Comparison of ENCODE assay signal across 14 mouse cellular contexts in genomic region chr1:136055771-136056170, GRCm38 (mm10). TPM values are rescaled to one million over a fixed set of nuclear protein-coding genes. Genes with fewer than 3 reads are reported as not detected.
A peak's percentile ranks its signal among the peaks of the same experiment; 100 is the strongest.
DNase-seq lines count a peak whose midpoint lies in the region; ATAC-seq and TF ChIP-seq lines count a peak whose summit lies in the region.
"Had no signal": no experiment of that assay in that cellular context is flagged by ENCODE, and none has a peak within 500 bp of the region (broad histone marks: within the 10 kb centered on the region; RNA-seq: fewer than 3 reads in every experiment).

No protein-coding gene starts in this region.

- H3K4me2 ChIP-seq in neural tube, embryonic 15.5 days: no peak overlapping the region
- H3K4me2 ChIP-seq in hindbrain, postnatal 0 days (ENCODE audit: low read depth, low read length): no peak overlapping the region
- H3K4me2 ChIP-seq in midbrain, embryonic 16.5 days (ENCODE audit: low read length): no peak overlapping the region
- H3K4me2 ChIP-seq: stomach, embryonic 15.5 days had no signal

- no peak overlapping the region for H3K4me3 ChIP-seq in neural tube, embryonic 15.5 days (replicated peaks)
- H3K4me3 ChIP-seq in hindbrain, postnatal 0 days (ENCODE audit: low read length): no peak overlapping the region
- H3K4me3 ChIP-seq in midbrain, embryonic 16.5 days (ENCODE audit: low read depth, low read length): no peak overlapping the region
- H3K4me3 ChIP-seq in kidney, adult 2 months (ENCODE audit: insufficient read depth, low read depth, low read length): no peak overlapping the region
- H3K4me3 ChIP-seq: erythroblast, embryonic 14.5 days; heart, embryonic 10.5 days; stomach, embryonic 15.5 days had no signal

- no peaks in the 10 kb centered on the region for H3K36me3 ChIP-seq in neural tube, embryonic 15.5 days
- no peaks in the 10 kb centered on the region for H3K36me3 ChIP-seq in hindbrain, postnatal 0 days (ENCODE audit: insufficient read depth, low read length)
- no peaks in the 10 kb centered on the region for H3K36me3 ChIP-seq in midbrain, embryonic 16.5 days (ENCODE audit: control insufficient read depth, insufficient read depth, low read length)
- no peaks in the 10 kb centered on the region for H3K36me3 ChIP-seq in kidney, adult 2 months (ENCODE audit: control insufficient read depth, insufficient read depth, low read length)
- H3K36me3 ChIP-seq: heart, embryonic 10.5 days; stomach, embryonic 15.5 days had no signal

- TF ChIP-seq CTCF in hindbrain, postnatal 0 days (IDR thresholded peaks at IDR 0.05; ENCODE audit: low read depth): no peak
- TF ChIP-seq CTCF in kidney, adult 2 months (conservative IDR thresholded peaks at IDR 0.05; ENCODE audit: insufficient read depth, insufficient read length, low read depth, low read length): no peak

- 40% methylated on average over 3 of the region's 3 CpGs for WGBS in neural tube, embryonic 15.5 days
- WGBS in hindbrain, postnatal 0 days: 41% methylated on average over 3 of the region's 3 CpGs
- WGBS in midbrain, embryonic 16.5 days: 24% methylated on average over 3 of the region's 3 CpGs
- 80% methylated on average over 3 of the region's 3 CpGs for WGBS in kidney, adult 2 months

- peaks cover 23% of the 10 kb centered on the region for H3K27me3 ChIP-seq in neural tube, embryonic 15.5 days (replicated peaks)
- H3K27me3 ChIP-seq in hindbrain, postnatal 0 days (ENCODE audit: insufficient read depth, low read length): 0 out of 2 replicates have a peak, but pooled peaks cover under 1% of the 10 kb centered on the region
- H3K27me3 ChIP-seq in midbrain, embryonic 16.5 days (ENCODE audit: control insufficient read depth, insufficient read depth, low read depth, low read length): peaks cover 2% of the 10 kb centered on the region; the same call in 1 of the 2 replicates
- 0 out of 2 replicates have a peak, but pooled peaks cover under 1% of the 10 kb centered on the region for H3K27me3 ChIP-seq in kidney, adult 2 months (replicated peaks; ENCODE audit: control insufficient read depth, insufficient read depth, low read length)

- no peak for ATAC-seq in neural tube, embryonic 15.5 days (ENCODE audit: low FRiP score)
- peak; percentile 21; the same call in 1 of the 2 replicates for ATAC-seq in hindbrain, postnatal 0 days
- ATAC-seq in midbrain, embryonic 16.5 days: peak; percentile 27; the same call in 1 of the 2 replicates
- ATAC-seq: inflammation-experienced regulatory T-cells, adult 6 months had no signal

- no peak for DNase-seq in neural tube, embryonic 10.5 days (ENCODE audit: extremely low spot score, low spot score)
- peak; percentile 67 for DNase-seq in hindbrain, postnatal 0 days (ENCODE audit: low spot score)
- no peak for DNase-seq in spleen, adult 12 weeks (ENCODE audit: low spot score)
- no peak for DNase-seq in kidney, adult 2 months
- no peak for DNase-seq in cerebellum, adult 8-10 months

- no peak for TF ChIP-seq POLR2A in kidney, adult 2 months (IDR thresholded peaks at IDR 0.05; ENCODE audit: low read depth, low read length)

- peaks cover 14% of the 10 kb centered on the region for H3K4me1 ChIP-seq in neural tube, embryonic 15.5 days
- H3K4me1 ChIP-seq in hindbrain, postnatal 0 days (ENCODE audit: insufficient read depth, low read length): peaks cover 9% of the 10 kb centered on the region
- H3K4me1 ChIP-seq in midbrain, embryonic 16.5 days (ENCODE audit: control insufficient read depth, insufficient read depth, low read length): peaks cover 13% of the 10 kb centered on the region
- no peaks in the 10 kb centered on the region for H3K4me1 ChIP-seq in kidney, adult 2 months (ENCODE audit: control insufficient read depth, insufficient read depth, low read length)

- H3K9ac ChIP-seq in neural tube, embryonic 15.5 days (replicated peaks): no peak overlapping the region
- H3K9ac ChIP-seq in hindbrain, postnatal 0 days (replicated peaks; ENCODE audit: low read length): no peak overlapping the region
- H3K9ac ChIP-seq in midbrain, embryonic 16.5 days (ENCODE audit: low read depth, low read length): no peak overlapping the region
- H3K9ac ChIP-seq: stomach, embryonic 15.5 days had no signal

- 0 out of 2 replicates have a peak overlapping the region, but pooled peaks have one; percentile 6 for H3K27ac ChIP-seq in neural tube, embryonic 15.5 days (replicated peaks)
- peak overlapping the region; percentile 55; the same call in 1 of the 2 replicates for H3K27ac ChIP-seq in hindbrain, postnatal 0 days
- peak overlapping the region; percentile 57 for H3K27ac ChIP-seq in midbrain, embryonic 16.5 days (ENCODE audit: low read length)
- H3K27ac ChIP-seq in kidney, adult 2 months (ENCODE audit: insufficient read depth, low read depth, low read length): no peak overlapping the region
- H3K27ac ChIP-seq: heart, embryonic 10.5 days; stomach, embryonic 15.5 days had no signal

- H3K9me3 ChIP-seq in neural tube, embryonic 15.5 days (replicated peaks): no peaks in the 10 kb centered on the region
- H3K9me3 ChIP-seq in hindbrain, postnatal 0 days (ENCODE audit: low read length): no peaks in the 10 kb centered on the region
- no peaks in the 10 kb centered on the region for H3K9me3 ChIP-seq in midbrain, embryonic 16.5 days (replicated peaks; ENCODE audit: control insufficient read depth, low read length, poor library complexity, severe bottlenecking)
- H3K9me3 ChIP-seq: heart, embryonic 10.5 days; stomach, embryonic 15.5 days had no signal

RNA-seq across cellular contexts. Expression of gene Cacna1s, which starts 3.2 kb away (rescaled TPM):
- 0.75 and 1.1 TPM in 2 replicates for polyA plus RNA-seq in neural tube, embryonic 15.5 days (2015; fragmentation: Nextera tagmentation; extraction: Ambion mirVana)
- 1.9 and 4.1 TPM in 2 replicates for total RNA-seq in hindbrain, postnatal 0 days (2014; rRNA removed)
- polyA plus RNA-seq in hindbrain, postnatal 0 days (2015; fragmentation: Nextera tagmentation; extraction: Ambion mirVana): 0.53 and 0.69 TPM in 2 replicates
- 0.39 and 1.3 TPM in 2 replicates for polyA plus RNA-seq in midbrain, embryonic 16.5 days (2015; fragmentation: Nextera tagmentation; extraction: Ambion mirVana)
- 0.12 and 4.3 TPM in 2 replicates for polyA plus RNA-seq in kidney, adult 2 months (2012; rRNA removed)
- total RNA-seq: megakaryocyte-erythroid progenitor cell, adult 5-6 weeks had no signal
- polyA plus RNA-seq: erythroblast, embryonic 14.5 days had no signal

RNA-seq across cellular contexts. Expression of gene Ascl5, which starts 5.2 kb away (rescaled TPM):
- not detected in 2 replicates for polyA plus RNA-seq in neural tube, embryonic 15.5 days (2015; fragmentation: Nextera tagmentation; extraction: Ambion mirVana)
- total RNA-seq in hindbrain, postnatal 0 days (2014; rRNA removed): not detected in 2 replicates
- polyA plus RNA-seq in hindbrain, postnatal 0 days (2015; fragmentation: Nextera tagmentation; extraction: Ambion mirVana): 0.38 and 0.47 TPM in 2 replicates
- not detected in 2 replicates for polyA plus RNA-seq in midbrain, embryonic 16.5 days (2015; fragmentation: Nextera tagmentation; extraction: Ambion mirVana)
- not detected in 2 replicates for polyA plus RNA-seq in kidney, adult 2 months (2012; rRNA removed)
- total RNA-seq: layer of hippocampus, postnatal 36 days; megakaryocyte-erythroid progenitor cell, adult 5-6 weeks had no signal
- polyA plus RNA-seq: heart, embryonic 10.5 days; inflammation-experienced regulatory T-cells, adult 6 months; liver, embryonic 16.5 days had no signal

RNA-seq across cellular contexts. Expression of gene Tmem9, which starts 47.8 kb away (rescaled TPM):
- 188 and 194 TPM in 2 replicates for polyA plus RNA-seq in neural tube, embryonic 15.5 days (2015; fragmentation: Nextera tagmentation; extraction: Ambion mirVana)
- 152 and 166 TPM in 2 replicates for total RNA-seq in hindbrain, postnatal 0 days (2014; rRNA removed)
- polyA plus RNA-seq in hindbrain, postnatal 0 days (2015; fragmentation: Nextera tagmentation; extraction: Ambion mirVana): 195 and 196 TPM in 2 replicates
- 147 and 169 TPM in 2 replicates for polyA plus RNA-seq in midbrain, embryonic 16.5 days (2015; fragmentation: Nextera tagmentation; extraction: Ambion mirVana)
- 139 and 160 TPM in 2 replicates for polyA plus RNA-seq in kidney, adult 2 months (2012; rRNA removed)

RNA-seq across cellular contexts. Expression of gene Igfn1, which starts 49.6 kb away (rescaled TPM):
- not detected in 2 replicates for polyA plus RNA-seq in neural tube, embryonic 15.5 days (2015; fragmentation: Nextera tagmentation; extraction: Ambion mirVana)
- total RNA-seq in hindbrain, postnatal 0 days (2014; rRNA removed): 0.11 TPM in 1 of 2 replicates, not detected in the other
- polyA plus RNA-seq in hindbrain, postnatal 0 days (2015; fragmentation: Nextera tagmentation; extraction: Ambion mirVana): 0.04 and 0.05 TPM in 2 replicates
- 0.11 TPM in 1 of 2 replicates, not detected in the other for polyA plus RNA-seq in midbrain, embryonic 16.5 days (2015; fragmentation: Nextera tagmentation; extraction: Ambion mirVana)
- 0.61 and 0.78 TPM in 2 replicates for polyA plus RNA-seq in kidney, adult 2 months (2012; rRNA removed)
- total RNA-seq: megakaryocyte-erythroid progenitor cell, adult 5-6 weeks had no signal
- polyA plus RNA-seq: erythroblast, embryonic 14.5 days; heart, embryonic 10.5 days; inflammation-experienced regulatory T-cells, adult 6 months; liver, embryonic 16.5 days had no signal
